Mouse (Mus musculus) thymus, adult 2 months (tissue): ENCODE results near the gene Nkx2-2. TPM values are rescaled to one million over a fixed set of nuclear protein-coding genes. Genes with fewer than 3 reads are reported as not detected.

ENCODE experiments used
- DNase-seq: peaks from one replicate; pipeline ENCODE4 v3.0.0; 2021
- H3K27ac ChIP-seq: fragments of 200-500 bp; 2 replicates; pipeline ENCODE4 v1.5.1; 2012; ENCODE audit warnings: low read length, control low read depth; ENCODE audit not compliant: control insufficient read depth, insufficient read depth
- H3K27me3 ChIP-seq: fragments of 200-500 bp; 2 replicates; pipeline ENCODE4 v1.6.1; 2012; ENCODE audit warnings: mild to moderate bottlenecking, low read length, moderate library complexity, mixed read lengths; ENCODE audit not compliant: control insufficient read depth, insufficient read depth
- H3K36me3 ChIP-seq: fragments of 200-500 bp; 2 replicates; pipeline ENCODE4 v1.6.1; 2012; ENCODE audit warnings: mild to moderate bottlenecking, low read length, moderate library complexity; ENCODE audit not compliant: control insufficient read depth, insufficient read depth
- H3K4me1 ChIP-seq: fragments of 200-500 bp; replicated peaks from 2 replicates; pipeline ENCODE4 v1.6.1; 2012; ENCODE audit warnings: low read length; ENCODE audit not compliant: control insufficient read depth, insufficient read depth
- H3K4me3 ChIP-seq: fragments of 200-500 bp; 2 replicates; pipeline ENCODE4 v1.5.1; 2012; ENCODE audit warnings: mild to moderate bottlenecking, low read length, control low read depth, moderate library complexity; ENCODE audit not compliant: control insufficient read depth, insufficient read depth
- CTCF ChIP-seq: fragments of 200-500 bp; IDR thresholded peaks from 2 replicates; pipeline ENCODE4 v1.5.1; 2012; ENCODE audit warnings: mild to moderate bottlenecking, control low read depth, low read length, moderate library complexity, borderline replicate concordance; ENCODE audit not compliant: control insufficient read depth, poor library complexity, insufficient read depth; ENCODE audit errors: extremely low read depth
- POLR2A ChIP-seq: fragments of 200-500 bp; IDR thresholded peaks from 2 replicates; pipeline ENCODE4 v1.6.1; 2012; ENCODE audit warnings: mild to moderate bottlenecking, low read length, control low read depth, moderate library complexity; ENCODE audit not compliant: control insufficient read depth, poor library complexity, insufficient read depth; ENCODE audit errors: extremely low read depth
- WGBS: fragments of 180-500 bp; shearing (Covaris S2); methylation state at CpG from one replicate; pipeline ENCODE4 v1.1.7; 2018; 5-methylcytosine and 5-hydroxymethylcytosine counted together
- polyA plus RNA-seq: library from polyadenylated mRNA; depleted of rRNA; stranded (reverse); fragments of >200 nt; gene quantifications from 2 replicates; pipeline ENCODE4 v1.2.3, GENCODE M21; 2012

Gene Nkx2-2
- polyA plus RNA-seq, 1 experiment: 0.11 TPM

GRCm38 (mm10) chr2:147187061-147187870 is 6.8 kb downstream of the Nkx2-2 start:
- 5% methylated on average over 33 of the region's 33 CpGs for WGBS
- no peak for TF ChIP-seq POLR2A
- no peak for TF ChIP-seq CTCF

GRCm38 (mm10) chr2:147186261-147186681 is 7.8 kb downstream of the Nkx2-2 start:
- no peak for TF ChIP-seq CTCF
- TF ChIP-seq POLR2A: no peak
- no peaks in the 10 kb centered on the region; the same call in 1 of the 2 replicates for H3K4me1 ChIP-seq
- H3K27ac ChIP-seq: no peak overlapping the region
- 2% methylated on average over 24 of the region's 25 CpGs for WGBS
- H3K27me3 ChIP-seq: peaks cover 48% of the 10 kb centered on the region
- H3K4me3 ChIP-seq: no peak overlapping the region
- no peak for DNase-seq
- H3K36me3 ChIP-seq: no peaks in the 10 kb centered on the region

More at GRCm38 (mm10) chr2:147187061-147187870, 6.8 kb downstream of the Nkx2-2 start:
- H3K4me1 ChIP-seq: no peaks in the 10 kb centered on the region; the same call in 1 of the 2 replicates
- H3K4me3 ChIP-seq: no peak overlapping the region
- H3K27ac ChIP-seq: no peak overlapping the region
- DNase-seq: no peak
- H3K36me3 ChIP-seq: no peaks in the 10 kb centered on the region
- peaks cover 47% of the 10 kb centered on the region for H3K27me3 ChIP-seq

- H3K36me3 ChIP-seq: no peaks in the 10 kb centered on the region
- TF ChIP-seq POLR2A (no peak), CTCF (no peak)
- no peak overlapping the region for H3K27ac ChIP-seq
- no peaks in the 10 kb centered on the region; the same call in 1 of the 2 replicates for H3K4me1 ChIP-seq
- H3K4me3 ChIP-seq: no peak overlapping the region
- peaks cover 44% of the 10 kb centered on the region for H3K27me3 ChIP-seq
- no peak for DNase-seq
- 7% methylated on average over 23 of the region's 23 CpGs for WGBS
Measured at GRCm38 (mm10) chr2:147185561-147185960, 8.5 kb downstream of the Nkx2-2 start.

DNA sequence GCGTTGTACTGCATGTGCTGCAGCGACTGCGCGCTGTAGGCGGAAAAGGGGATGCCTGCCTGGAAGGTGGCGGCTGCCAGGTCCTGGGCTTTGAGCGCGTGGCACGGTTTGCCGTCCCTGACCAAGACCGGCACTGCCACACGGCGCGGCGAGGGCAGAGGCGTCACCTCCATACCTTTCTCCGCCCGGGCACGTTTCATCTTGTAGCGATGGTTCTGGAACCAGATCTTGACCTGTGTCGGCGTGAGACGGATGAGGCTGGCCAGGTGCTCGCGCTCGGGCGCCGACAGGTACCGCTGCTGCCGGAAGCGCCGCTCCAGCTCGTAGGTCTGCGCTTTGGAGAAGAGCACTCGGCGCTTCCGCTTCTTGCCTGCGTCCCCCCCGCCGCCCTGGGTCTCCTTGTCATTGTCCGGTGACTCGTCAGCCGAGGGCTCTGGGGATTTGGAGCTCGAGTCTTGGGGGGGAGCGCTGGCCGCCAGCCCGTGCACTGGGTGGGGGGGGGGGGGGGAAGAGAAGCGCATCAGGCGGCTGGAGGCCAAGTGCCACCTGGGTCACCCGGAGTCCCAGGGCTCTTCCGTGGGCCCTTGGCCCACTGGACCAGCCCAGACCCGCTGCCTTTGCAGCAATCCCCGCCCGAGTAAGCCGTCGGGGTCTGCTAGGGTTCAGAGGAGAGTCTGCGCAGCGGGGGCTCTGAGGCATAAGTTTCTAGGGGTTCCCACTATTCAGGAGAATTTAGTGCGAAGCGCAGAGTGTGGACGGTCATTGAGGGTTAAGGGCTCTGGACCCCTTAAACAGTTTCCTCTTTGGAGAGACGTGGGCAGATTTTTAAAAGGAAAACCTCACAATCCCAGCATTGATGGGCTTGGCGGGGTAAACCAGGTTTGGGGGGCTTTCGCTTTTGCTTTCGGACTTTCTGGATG is 9.7 kb downstream of the Nkx2-2 start:
- Histone ChIP-seq H3K36me3 (no peaks in the 10 kb centered on the region), H3K27me3 (peaks cover 35% of the 10 kb centered on the region), H3K4me3 (no peak overlapping the region), H3K4me1 (no peaks in the 10 kb centered on the region; the same call in 1 of the 2 replicates), H3K27ac (no peak overlapping the region)
- TF ChIP-seq CTCF (no peak), POLR2A (no peak)
- no peak for DNase-seq
- WGBS: 2% methylated on average over 65 of the region's 65 CpGs

- H3K36me3 ChIP-seq: no peaks in the 10 kb centered on the region
- no peak overlapping the region for H3K27ac ChIP-seq
- DNase-seq: no peak
- H3K4me3 ChIP-seq: no peak overlapping the region
- peaks cover 34% of the 10 kb centered on the region for H3K27me3 ChIP-seq
- TF ChIP-seq CTCF (no peak), POLR2A (no peak)
- H3K4me1 ChIP-seq: peaks cover 2% of the 10 kb centered on the region
- WGBS: 9% methylated on average over 12 of the region's 12 CpGs
Measured at GRCm38 (mm10) chr2:147183521-147183920, 10.5 kb downstream of the Nkx2-2 start.

DNA sequence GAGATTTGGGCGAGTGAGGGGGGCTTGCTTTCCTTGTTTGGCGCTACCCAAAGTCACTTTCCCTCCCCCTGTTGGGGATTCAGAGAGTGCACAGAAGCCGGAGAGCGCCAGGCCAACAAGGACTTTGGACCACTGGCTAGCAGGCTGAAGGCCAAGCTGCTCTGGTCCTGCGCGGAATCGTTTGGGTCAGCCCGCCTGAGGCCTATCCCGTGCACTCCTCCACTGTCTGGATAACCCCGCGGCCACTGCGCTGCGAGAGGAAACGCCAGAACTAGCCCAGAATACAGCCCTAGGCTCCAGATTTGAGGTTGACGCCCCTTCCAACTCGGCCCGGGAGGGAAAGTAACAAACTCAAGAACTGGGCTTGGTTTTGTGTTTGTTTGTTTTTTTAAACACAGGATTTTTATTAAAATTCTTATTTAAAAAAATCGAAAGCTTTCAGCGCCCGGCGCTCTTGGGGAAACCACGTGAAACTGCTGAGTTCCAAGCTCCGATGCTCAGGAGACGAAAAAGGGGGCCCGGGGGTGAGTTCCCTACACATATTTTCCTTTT is 11.3 kb downstream of the Nkx2-2 start:
- peaks cover 30% of the 10 kb centered on the region for H3K27me3 ChIP-seq

More for the DNA sequence above, 11.3 kb downstream of the Nkx2-2 start:
- WGBS: 10% methylated on average over 25 of the region's 25 CpGs
- Histone ChIP-seq H3K36me3 (no peaks in the 10 kb centered on the region), H3K27ac (no peak overlapping the region), H3K4me3 (no peak overlapping the region), H3K4me1 (peaks cover 7% of the 10 kb centered on the region)
- TF ChIP-seq POLR2A (no peak), CTCF (no peak)
- no peak for DNase-seq
